Mouse (Mus musculus) embryo, embryonic 10 days (tissue): ENCODE results near the gene Rdh5.

Experiments used
- DNase-seq: peaks from one replicate; pipeline ENCODE4 v3.0.0-alpha.2; 2015; ENCODE audit warnings: low spot score

Rdh5 gene

DNA sequence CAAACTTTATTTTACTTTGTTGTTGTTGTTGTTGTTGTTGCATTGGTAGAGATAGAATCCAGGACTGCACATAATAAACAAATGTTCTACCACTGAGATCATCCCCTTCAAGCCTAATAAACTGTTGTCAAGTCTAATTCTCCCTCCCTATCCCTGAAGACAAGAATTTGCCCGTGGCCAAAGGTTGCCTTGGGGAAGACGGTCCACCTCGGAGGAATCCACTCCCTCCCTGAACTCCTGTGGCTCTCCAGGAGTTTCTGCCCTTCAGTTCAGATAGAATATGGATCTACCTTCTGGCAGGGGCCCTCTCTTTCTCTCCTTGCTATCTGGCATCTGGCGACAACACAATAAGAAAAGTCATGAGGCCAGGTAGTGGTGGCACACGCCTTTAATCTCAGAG, 17.9 kb downstream of the Rdh5 start:
- no peak for DNase-seq

- DNase-seq: no peak
These were observed 20.2 kb downstream of the Rdh5 start for GRCm38 (mm10) chr10:128902409-128902988.

- DNase-seq: no peak
These were observed 21.3 kb downstream of the Rdh5 start for GRCm38 (mm10) chr10:128901409-128901808.

GRCm38 (mm10) chr10:128900698-128901097, 22.0 kb downstream of the Rdh5 start, which contains the start of gene Cd63:
TSS of gene Cd63 (plus strand) at chr10:128900989.
- DNase-seq: no peak

GRCm38 (mm10) chr10:128899759-128900490, 22.8 kb downstream of the Rdh5 start:
- no peak for DNase-seq

GRCm38 (mm10) chr10:128897501-128897900, 25.2 kb downstream of the Rdh5 start:
- DNase-seq: no peak

- no peak for DNase-seq
These were observed 25.9 kb downstream of the Rdh5 start for GRCm38 (mm10) chr10:128896807-128897206.

GRCm38 (mm10) chr10:128895952-128896693, 26.6 kb downstream of the Rdh5 start:
- no peak for DNase-seq

- DNase-seq: peak; percentile 94
These were observed 27.3 kb downstream of the Rdh5 start for GRCm38 (mm10) chr10:128895437-128895836.

- peak; percentile 36 for DNase-seq
These were observed 30.4 kb downstream of the Rdh5 start for GRCm38 (mm10) chr10:128892246-128892645.

DNA sequence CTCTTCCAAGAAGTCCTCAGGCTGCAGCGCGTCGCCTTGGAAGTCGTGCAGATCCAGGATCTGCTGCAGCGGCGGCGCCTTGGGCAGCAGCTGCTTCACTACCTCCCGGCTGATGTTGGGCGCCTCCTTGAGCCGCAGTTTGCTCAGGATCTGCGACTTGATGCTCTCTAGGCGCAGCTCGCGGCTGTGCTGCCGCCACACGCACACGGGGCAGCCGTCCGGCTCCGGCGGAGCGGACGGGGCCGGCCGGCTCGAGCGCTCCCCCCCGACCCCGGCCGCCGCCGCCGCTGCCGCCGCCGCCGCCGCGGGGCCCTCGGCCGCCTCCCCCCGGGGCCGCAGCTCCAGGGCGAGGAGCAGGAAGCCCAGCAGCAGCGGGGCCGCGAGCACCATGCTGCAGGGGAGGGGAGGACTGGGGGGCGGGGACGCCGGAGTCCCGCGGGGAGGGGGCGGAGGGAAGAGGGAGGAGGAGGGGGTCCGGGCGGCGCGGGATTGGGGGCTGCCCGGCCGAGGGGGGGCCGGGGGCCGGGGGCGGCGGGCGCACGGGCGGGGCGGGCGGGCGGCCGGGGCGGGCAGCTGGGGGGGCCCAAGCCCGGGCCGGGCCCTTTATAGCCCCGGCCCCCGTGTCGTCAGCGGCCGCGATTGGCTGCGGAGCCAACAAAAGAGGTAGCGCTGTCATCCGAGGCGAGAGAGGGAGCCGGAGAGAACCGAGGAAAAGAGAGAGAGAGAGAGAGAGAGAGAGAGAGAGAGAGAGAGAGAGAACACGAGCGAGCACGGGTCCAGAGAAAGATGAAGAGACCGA, 31.2 kb downstream of the Rdh5 start, which contains the start of gene Gdf11:
Gdf11 (minus strand) TSS at position 423 of the 799 bp plus-strand sequence.
- DNase-seq: peak; percentile 87

DNA sequence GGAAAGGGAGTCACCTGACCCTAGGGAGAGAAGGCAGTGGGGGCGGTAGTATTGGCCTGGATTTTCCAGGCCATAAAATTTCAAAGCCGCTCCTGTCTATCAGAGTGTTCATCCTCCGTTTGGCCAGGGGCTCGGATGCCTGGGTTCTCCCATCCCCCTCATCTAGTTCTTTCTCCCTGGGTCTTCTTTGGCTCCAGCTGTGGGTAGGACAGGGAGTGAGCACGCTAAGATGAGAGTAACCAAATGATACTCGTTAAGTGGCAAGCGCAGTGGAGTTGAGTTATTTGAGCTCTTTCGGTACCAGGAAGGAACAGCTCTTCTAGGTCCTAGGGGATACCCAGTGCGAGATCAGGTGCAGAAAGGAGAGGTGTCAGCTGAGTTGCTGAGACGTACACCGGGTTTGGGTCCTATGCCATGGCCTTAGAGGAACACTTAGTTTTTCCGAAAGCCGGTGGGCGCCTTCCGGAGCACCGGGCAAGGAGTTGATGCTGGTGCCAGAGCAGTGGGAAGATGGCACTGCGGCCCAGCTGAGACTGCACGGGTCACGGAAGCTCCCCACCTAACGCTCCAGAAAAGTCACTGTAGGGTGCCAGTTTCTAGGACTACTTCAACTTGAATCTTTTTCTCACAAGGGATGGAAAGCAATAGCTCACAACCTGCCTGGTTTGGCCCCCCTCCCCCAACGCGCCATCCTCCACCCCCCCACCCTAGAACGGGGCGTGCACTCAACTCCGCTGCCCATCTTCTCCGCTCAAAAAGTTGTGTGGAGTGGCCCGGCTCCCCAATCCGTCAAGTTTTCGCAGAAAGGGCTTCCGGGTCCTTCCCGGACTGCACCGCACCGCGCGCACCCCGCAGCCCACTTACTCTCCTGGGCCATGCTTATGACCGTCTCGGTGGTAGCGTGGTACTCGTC, 32.0 kb downstream of the Rdh5 start:
- peak; percentile 35 for DNase-seq

DNA sequence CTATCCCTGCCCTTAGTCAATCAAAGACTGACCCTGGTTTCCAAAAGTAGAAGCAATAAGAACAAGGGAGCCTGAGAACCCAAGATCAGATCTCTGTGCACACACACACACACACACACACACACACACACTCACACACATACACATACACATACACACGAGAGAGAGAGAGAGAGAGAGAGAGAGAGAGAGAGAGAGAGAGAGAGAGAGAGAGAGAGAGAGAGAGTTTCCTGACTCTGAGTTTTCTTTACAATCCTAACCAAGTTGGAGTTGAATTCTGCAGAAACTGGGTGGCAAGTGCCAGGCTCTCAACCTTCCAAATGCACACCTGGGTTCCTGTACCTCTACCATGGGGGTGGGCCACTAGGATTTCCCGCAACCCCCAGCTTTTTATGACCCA, 32.8 kb downstream of the Rdh5 start:
- no peak for DNase-seq

- peak; percentile 90 for DNase-seq
These were observed 33.5 kb downstream of the Rdh5 start for GRCm38 (mm10) chr10:128888941-128889827.

- no peak for DNase-seq
These were observed 40.6 kb downstream of the Rdh5 start for GRCm38 (mm10) chr10:128882067-128882466.

- DNase-seq: no peak
These were observed 43.9 kb downstream of the Rdh5 start for GRCm38 (mm10) chr10:128878811-128879210.

- DNase-seq: no peak
These were observed 44.4 kb downstream of the Rdh5 start for GRCm38 (mm10) chr10:128878291-128878690.

GRCm38 (mm10) chr10:128870341-128870740, 52.3 kb downstream of the Rdh5 start:
- DNase-seq: no peak

DNA sequence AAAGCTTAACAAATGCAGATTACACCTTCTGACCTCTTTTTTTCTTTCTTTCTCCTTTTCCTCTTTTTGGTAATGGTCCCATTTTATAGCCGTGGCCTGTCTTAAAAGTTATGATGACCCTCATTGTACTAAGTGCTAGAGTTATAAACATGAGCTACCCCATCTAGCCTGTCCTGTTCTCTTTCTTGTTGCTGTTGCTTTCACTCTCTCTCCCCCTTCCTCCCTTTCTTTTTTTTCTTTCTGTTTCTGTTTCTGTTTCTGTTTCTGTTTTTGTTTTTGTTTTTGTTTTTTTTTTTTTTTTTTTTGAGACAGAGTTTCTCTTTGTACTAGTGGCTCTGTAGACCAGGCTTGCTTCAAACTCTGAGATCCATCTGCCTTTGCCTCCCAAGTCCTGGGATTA, 56.2 kb downstream of the Rdh5 start:
- no peak for DNase-seq

- DNase-seq: no peak
These were observed 56.6 kb downstream of the Rdh5 start for GRCm38 (mm10) chr10:128866042-128866441.
